Mouse (Mus musculus) thymus, postnatal 4 days (tissue): ENCODE data around the gene Mrap.

Experiments
- DNase-seq: peaks from one replicate; pipeline ENCODE4 v3.0.0; 2021

The Mrap gene

DNA sequence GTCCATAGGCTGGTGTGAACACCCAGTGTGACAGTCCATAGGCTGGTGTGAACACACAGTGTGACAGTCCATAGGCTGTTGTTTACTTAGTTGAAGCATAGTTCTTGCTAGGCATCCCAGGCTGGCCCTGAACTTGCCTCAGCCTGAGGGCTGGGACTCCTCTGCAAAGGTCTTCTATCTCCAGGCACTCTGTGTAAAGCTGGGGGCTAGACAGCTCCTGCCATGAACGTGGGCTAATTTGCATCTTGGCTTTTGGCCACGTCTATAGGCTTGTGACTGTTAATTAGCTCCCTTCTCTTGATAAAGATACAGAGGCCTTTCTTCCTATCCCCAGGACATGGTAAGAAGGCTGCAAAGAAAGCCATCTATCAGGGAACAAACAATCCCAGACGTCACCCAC, 21.3 kb downstream of the Mrap start:
- DNase-seq: no peak

DNA sequence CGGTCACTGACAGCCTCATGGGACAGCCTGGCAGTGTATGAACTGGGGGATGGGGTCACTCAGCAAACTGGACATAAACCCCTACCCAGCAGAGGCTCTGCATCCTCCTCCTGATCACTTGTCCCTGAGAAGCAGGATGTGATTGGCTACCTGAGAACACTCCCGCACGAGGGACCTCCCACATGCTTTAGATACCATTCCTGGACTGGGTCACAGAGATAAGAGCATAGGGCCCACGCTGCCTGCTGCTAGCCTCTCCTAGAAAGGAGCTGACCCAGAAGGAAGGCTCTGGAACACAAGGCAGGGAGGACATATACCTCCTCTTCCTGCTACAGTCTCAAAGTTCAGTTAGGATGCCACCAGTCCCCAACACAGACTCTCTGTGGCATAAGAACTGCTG, 22.5 kb downstream of the Mrap start:
- DNase-seq: no peak

DNA sequence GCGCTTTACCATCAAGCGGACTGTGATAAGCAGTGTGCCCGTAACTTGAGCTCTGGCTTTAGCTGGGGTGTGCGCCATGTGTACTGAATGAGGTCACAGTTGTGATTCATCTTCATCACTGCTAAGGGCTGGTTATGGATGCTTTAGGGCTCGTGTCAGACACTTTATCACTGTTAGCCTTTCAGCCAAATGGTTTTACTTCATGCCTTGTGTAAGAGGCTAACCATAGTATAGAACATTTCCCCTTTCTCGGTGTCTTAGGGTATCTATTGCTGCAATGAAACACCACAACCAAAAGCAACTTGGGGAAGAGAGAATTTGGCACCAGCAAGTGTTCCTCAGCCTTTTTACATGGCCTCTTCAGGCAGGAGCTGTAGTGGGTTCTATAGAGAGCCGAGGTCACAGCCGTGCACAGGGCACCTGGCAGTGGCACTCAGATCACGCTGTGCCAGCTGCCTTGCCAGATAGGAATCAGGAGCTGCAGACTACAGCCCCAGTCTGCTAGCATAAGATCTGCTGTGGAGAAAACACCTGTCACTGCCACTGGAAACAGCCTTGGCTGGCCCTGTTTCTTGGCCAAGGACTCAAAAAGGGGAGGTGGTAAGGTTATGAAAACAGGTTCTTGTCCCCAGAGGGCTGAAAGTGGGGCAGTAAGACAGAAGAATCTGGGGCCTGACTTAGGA, 27.3 kb downstream of the Mrap start:
- DNase-seq: no peak

DNA sequence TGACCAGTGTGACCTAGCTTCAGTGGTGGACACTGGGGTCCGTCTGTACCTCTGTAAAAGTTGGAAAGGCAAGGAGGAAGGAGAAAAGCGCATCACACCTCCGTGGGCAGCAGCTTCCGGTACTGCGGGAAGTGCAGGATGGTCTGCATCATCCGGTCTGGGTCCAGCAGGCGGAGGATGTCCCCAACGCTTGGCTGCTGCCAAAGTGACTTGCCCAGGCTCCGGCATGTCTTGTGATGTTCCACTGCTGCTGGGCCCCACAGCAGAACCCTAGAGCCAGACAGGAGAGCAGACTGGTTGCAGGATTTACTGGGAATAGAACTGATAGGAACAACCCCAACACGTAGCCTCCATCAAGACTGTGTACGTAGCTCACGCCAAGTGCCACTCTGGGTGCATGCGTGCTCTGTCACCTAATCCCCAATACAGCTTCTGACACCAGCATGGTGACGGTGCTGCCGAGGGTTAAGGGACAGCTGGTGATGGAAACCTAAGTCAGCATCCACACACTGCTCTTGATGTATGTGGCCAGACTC, 29.0 kb downstream of the Mrap start:
- DNase-seq: no peak

DNA sequence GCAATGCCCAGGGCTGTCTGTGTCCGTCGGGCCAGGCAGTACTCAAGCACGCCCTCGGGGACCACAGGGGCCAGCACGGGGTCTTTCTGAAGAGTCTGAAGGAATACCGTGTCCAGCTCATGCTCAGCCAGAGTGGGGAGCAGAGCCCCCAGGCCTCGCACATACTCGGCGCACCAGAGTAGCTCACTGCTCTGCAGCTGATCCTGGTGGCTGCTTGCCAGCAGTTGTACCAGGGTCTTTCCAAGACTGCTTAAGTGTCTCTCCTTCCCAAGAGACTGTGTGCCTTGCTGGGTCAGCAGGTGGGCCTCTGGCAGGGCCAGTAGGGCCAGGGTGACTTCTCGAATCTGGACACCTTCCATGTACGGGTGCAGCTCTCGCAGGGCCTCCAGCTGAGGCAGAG, 36.2 kb downstream of the Mrap start:
- DNase-seq: no peak

DNA sequence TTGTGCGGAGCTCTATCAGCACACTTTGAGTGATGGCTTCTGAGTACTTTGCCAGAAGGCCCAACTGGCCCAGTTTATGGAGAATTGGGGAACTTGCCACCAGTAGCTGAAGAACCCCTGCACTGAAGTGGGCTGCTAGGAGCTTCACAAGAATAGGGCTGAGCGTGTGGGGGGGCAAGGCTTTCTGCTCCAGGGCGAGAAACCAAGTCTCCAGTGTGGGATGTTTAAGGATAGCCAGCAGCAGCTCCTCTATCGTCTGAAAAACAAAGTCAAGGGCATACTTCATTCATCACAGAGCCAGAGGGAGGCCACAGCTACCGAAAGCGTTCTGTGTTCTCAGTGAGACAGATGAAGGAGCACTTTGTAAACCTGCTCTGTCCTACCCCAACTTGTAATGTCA, 36.6 kb downstream of the Mrap start:
- DNase-seq: no peak

DNA sequence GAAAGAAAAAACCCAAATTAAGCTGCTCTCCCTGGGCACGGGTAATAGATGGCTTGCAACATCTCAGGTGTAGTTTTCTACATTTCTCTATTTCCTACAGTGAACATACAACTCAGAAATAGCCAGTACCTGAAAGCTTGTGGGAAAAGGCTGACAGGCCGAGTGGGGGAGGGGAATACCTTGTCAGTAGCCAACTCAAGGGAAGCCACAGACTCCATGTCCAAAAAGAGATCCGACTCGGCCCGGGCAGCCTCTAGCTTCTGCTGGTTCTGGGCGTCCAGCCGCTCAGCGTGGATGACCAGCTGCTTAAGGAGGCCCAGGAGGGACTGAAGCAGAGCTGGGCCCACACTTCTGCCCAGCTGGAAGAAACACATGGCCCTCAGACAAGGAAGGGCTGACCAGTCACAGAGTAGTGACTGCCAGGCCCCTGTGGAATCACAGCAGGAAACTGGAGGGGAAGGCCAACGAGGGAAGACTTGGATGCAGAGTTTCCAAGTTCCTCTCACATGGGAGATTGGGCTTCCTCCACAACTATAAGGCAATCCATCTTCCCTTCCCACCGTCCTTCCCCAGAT, 38.0 kb downstream of the Mrap start:
- no peak for DNase-seq

DNA sequence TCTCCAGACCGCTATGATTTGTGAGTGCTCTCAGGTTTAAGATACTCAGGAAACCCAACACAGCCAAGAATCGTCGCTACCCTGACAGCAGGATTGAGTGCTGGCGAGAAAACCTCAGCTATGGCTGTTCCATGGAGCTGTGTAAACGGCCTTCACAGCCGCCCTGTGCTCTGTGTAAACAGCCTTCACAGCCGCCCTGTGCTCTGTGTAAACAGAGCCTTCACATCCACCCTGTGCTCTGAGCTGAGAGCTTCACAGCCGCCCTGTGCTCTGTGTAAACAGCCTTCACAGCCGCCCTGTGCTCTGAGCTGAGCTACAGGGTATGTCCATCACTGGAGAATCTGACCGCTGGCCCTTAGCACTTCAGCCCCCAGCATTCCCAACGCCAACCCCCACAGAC, 41.8 kb downstream of the Mrap start:
- no peak for DNase-seq

DNA sequence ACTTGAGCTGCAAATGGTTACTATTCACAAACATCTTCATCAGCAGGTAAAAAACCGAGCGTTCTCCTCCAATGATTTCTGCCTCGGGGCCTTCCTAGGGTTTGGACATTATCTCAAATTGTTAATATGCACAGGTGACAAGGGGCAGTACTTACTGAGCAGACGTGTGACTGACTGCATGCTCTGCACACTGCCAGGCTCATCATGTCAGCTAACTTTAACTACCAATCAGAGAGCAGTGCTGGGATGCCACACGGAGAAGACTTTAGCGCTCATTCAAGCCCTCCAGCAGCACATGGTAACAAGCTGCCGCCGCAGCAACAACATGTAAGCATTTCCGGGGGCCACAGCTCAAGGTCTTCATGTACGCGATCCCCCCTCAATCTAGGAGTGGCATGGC, 45.3 kb downstream of the Mrap start:
- no peak for DNase-seq

DNA sequence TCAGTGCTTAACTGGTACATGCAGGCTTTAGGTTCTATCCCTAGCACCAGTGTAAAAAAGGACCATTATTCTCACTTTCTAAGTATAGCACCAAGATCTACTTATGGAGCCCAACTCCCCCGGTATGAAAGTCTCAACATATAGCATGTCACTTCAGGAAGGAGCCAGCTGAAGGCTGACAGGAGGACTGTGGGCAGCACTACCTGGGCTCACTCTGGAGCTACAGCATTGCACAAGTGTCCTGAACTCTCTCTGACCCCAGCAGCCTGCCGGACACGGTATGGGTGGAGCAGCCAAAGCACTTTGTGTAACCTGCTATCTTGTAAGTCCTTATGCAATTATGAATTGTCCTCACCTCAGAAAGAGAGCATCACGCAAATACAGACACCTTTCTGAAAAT, 47.2 kb downstream of the Mrap start:
- no peak for DNase-seq

DNA sequence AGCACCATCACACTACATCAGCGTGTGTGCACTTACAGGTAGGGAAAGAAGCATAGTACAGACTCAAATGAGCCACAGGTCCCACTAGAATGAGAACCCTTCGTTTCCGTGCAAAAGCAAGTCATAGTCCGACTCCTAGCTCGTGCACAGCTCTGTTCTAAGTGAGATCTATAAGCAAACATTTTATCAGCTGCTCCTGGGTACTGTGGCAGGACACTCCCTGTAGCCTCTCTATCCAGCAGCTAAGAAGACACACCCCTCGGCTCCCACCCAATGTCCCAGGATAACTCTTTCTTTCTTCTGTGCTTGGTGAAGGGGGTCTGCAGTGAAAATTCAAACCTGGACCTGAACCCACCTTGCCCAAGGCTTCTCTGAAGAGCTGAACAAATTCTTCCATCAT, 50.6 kb downstream of the Mrap start:
- no peak for DNase-seq

DNA sequence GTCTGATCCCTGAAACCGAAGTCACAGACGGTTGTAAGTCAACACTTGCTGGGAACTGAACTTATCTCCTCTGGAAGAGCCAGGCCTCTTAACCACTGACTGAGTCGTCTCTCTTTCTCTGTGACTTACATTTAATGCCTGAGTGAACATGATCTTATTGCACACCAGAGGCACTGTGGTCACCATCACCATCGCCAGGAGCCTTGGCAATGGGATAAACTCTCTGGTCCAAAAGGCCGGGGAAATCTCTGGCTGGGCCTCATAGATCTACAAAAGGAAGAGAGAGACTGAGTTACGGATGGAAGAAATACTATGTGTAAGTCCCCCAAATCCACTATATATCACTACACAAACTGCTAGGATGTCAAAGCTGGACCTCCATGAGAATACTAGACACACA, 52.9 kb downstream of the Mrap start:
- DNase-seq: no peak

DNA sequence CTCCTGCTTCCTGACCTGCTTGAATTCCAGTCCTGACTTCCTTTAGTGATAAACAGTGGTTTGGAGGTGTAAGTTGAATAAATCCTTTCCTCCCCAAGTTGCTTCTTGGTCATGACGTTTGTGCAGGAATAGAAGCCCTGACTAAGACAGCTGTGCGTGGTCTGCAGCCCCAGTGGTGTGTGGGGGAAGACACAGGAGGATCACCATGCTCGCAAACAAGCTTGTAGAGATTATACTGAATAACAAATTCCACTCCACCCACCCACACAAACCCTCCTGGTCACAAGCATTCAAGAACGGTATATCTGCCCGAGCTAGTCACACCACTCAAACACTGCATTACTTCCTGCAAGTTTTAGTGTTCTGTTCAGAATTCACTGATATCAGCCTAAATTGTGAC, 54.1 kb downstream of the Mrap start:
- DNase-seq: no peak

DNA sequence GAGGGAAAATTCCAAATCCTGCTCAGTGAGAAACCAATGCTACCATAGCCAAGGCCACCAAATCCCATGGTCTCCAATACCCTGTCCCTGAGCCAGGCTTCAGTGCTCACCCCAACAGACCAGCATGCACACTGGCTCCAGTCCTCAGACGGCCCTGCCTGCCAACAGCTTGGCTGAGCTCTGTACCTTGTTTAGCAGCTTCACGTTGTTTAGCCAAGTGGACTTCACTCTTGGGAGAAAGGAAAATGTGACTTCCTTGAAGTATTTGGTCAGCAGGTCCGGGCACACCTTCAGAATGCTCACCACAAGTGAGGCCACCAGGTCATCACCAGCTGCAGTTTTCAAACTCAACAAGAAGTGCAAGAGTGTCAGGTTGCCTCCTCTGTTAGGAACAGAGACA, 54.5 kb downstream of the Mrap start:
- no peak for DNase-seq

DNA sequence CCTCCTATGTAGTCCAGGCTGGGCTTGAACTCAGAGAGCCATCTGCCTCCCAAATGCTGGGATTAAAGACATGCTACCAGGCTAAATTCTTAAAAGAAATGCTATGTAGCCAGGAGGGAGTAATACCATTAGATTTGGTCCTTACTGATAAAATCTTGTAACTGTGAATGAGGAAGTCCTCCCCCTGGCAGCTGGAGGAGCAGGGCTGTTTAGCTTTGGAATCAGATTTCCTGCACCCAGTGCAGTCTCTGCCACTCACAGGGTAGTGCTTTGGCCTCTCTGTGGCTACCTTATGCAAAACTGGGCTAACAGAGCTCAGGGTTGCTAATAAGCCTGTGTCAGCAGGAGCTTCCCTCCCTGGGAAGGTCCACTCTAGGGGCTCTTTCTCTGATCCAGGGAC, 56.7 kb downstream of the Mrap start:
- no peak for DNase-seq

DNA sequence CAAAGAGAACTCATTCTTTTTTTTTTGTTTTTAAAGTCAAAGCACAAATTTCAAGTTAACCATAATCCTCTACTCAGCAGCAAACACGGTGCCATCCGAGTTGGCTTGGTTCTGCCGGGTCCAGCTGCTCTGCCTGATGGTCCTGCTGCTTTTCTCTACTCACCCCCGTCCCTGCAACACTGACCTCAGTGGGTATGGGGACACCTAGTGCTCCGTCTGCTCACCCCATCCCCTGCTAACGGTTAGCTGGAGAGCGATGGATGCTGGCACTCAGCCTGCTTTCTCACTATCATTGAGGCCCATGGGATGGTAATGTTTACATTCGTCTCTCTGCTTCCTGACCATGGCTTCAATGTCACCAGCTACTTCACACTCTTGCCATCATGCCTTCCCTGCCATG, 60.4 kb downstream of the Mrap start:
- no peak for DNase-seq

DNA sequence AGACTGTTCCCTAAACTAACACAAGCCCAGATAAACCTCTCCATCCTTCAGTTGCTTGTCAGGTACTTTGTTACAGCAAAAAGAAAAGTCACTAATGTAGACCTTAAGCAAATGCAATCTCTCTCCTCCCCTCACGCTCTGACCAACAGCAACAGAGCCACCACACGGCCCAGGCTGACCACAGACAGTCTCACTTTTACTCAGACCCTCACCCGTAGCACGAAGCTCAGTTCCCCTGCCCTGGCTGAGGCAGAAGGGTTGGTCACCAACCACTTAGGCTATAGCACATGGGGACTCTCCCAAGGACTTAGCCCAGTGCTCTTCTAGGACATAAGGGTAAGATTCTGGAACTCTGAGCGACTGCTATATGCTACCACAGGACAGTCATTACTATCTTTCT, 60.8 kb downstream of the Mrap start:
- DNase-seq: no peak
